Mouse (Mus musculus) E14TG2a.4 (cell line): Measurements from ENCODE around the gene Rex1bd.

Source experiments
- H3K27me3 ChIP-seq: 2 replicates; pipeline ENCODE4 v1.6.1; 2014; ENCODE audit warnings: low read length, control low read depth; ENCODE audit not compliant: insufficient read depth
- H3K36me3 ChIP-seq: 2 replicates; pipeline ENCODE4 v1.6.1; 2014; ENCODE audit warnings: low read length, control low read depth; ENCODE audit not compliant: insufficient read depth
- H3K4me1 ChIP-seq: replicated peaks from 2 replicates; pipeline ENCODE4 v1.6.1; 2014; ENCODE audit warnings: low read depth, low read length, control low read depth
- H3K4me3 ChIP-seq: replicated peaks from 2 replicates; pipeline ENCODE4 v1.5.1; 2014; ENCODE audit warnings: mild to moderate bottlenecking, low read length
- H3K9me3 ChIP-seq: 2 replicates; pipeline ENCODE4 v1.6.1; 2014; ENCODE audit warnings: low read length, control low read depth
- CTCF ChIP-seq: conservative IDR thresholded peaks from 2 replicates; pipeline ENCODE4 v1.5.1; 2014; ENCODE audit warnings: low read length
- NANOG ChIP-seq: IDR thresholded peaks from 2 replicates; pipeline ENCODE4 v1.6.1; 2014; ENCODE audit warnings: borderline replicate concordance, low read length, mixed read lengths
- POU5F1 ChIP-seq: IDR thresholded peaks from 2 replicates; pipeline ENCODE4 v1.6.1; 2014; ENCODE audit warnings: low read length, borderline replicate concordance

Rex1bd gene

DNA sequence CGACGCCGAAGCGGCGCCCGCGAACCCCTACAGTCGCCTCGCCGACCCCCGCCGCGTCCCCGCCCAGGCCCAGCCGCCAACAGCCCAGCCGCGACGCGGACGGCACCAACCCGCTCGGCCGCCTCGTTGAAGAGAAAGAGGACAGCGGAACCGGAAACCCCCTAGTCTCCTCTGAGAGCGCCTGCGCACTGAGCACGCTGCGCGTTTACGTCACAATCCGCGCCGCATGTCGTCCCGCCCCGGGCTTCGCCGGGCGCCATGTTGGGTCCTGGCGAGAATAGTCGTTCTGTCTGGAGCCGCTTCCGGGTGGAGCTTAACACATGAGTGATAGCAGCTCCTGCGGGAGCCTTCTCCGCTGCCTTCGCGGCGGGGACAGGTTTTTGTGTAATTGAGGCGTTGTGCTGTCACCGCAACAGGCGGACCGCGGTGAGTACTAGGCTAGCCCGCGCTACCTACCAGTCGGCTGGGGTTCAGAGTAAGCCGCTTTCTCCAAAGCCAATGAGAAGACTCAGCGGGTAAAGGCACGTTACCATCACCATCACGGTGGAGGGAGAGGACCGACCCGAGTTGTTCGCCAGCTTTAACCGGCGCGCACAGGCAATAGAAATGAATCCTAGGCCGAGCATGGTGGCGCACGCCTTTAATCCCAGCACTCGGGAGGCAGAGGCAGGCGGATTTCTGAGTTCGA is 3.8 kb upstream of the Rex1bd start, which contains the start of gene Uba52:
Uba52 (minus strand) TSS at position 574 of the 688 bp plus-strand sequence.
- Histone ChIP-seq H3K4me3 (peak within 1 kb of the TSS; percentile 97), H3K36me3 (peaks cover 68% of the 10 kb centered on the region), H3K27me3 (no peaks in the 10 kb centered on the region), H3K4me1 (peaks cover 71% of the 10 kb centered on the region), H3K9me3 (no peaks in the 10 kb centered on the region)
- TF ChIP-seq POU5F1 (no peak), CTCF (no peak), NANOG (no peak)

DNA sequence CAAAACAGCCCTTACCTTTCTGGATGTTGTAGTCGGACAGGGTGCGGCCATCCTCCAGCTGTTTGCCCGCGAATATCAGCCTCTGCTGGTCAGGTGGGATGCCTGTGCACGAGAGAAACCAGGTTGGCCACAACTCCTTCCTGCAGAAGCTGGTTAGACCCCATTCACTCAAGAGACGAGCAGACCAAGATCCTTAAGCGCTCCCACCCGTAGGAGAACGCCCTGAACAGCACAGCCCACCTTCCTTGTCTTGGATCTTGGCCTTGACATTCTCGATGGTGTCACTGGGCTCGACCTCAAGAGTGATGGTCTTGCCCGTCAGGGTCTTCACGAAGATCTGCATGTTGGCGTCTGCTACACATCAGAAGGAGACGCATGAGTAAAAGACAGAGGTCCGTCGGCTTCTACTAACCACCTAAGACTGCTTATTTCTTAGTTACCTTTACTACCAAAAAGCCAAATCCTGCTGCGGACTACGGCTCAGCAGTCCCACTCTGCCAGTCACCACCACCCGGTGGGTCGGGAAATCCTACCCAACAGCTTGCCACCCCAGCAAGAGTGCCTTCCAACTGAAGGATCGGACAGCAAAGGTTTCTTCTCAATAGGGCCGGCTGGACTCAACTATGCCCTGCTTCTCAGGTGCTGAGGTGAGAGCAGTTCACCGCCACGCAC is 2.9 kb upstream of the Rex1bd start:
- Histone ChIP-seq H3K36me3 (peaks cover 68% of the 10 kb centered on the region), H3K27me3 (peaks cover 2% of the 10 kb centered on the region), H3K4me3 (peak overlapping the region; percentile 97), H3K4me1 (peaks cover 72% of the 10 kb centered on the region), H3K9me3 (no peaks in the 10 kb centered on the region)
- TF ChIP-seq CTCF, result no peak
- no peak for TF ChIP-seq POU5F1
- no peak for TF ChIP-seq NANOG

DNA sequence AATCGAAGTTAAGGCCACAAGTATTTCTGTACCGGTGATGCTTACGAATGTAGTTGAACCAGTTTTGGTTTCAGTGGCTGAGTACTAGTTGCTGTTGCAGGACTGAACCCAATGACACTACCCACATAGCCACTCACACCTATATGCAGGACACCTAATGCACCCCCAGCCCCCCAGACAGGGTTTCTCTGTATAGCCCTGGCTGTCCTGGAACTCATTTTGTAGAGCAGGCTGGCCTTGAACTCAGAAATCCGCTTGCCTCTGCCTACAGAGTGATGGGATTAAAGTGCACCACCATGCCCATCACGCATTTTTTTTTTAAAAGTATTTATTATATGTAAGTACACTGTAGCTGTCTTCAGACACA is 458 bp upstream of the Rex1bd start:
- Histone ChIP-seq H3K4me1 (peaks cover 70% of the 10 kb centered on the region), H3K36me3 (peaks cover 54% of the 10 kb centered on the region), H3K4me3 (peak overlapping the region; percentile 85), H3K9me3 (no peaks in the 10 kb centered on the region), H3K27me3 (peaks cover 23% of the 10 kb centered on the region)
- TF ChIP-seq CTCF (no peak), POU5F1 (no peak), NANOG (no peak)

DNA sequence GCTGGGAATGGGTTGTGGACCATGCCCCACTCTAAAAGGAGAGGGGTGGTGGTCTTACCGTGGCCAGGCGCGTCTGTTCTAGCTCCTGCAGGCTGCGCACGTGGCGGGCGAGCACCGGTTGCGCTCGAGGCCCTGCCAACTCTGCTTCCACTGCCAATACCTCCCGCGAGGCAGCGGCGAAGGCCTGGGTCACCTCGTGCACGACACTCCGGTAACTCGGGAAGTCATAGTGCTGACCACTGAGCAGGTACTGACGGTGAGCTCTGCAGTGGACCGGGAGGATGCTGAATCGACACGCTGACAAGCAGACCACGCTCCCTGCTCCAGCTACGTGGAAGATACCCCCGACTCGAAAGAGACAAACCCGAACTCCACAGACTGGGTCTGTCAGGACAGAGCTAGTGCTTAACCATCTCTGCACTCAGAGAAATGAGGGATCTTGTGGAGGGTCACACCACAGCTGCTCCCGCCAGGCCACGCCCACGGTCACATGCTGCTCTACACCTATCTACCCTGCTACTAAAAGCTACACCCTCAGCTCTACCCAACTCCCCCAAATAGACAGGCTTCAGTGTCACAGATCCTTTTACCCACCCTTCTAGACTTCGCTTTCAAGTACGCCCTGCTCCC is 739 bp downstream of the Rex1bd start:
- no peak for TF ChIP-seq NANOG
- no peak for TF ChIP-seq POU5F1
- H3K4me1 ChIP-seq, result peaks cover 73% of the 10 kb centered on the region
- H3K36me3 ChIP-seq, result peaks cover 48% of the 10 kb centered on the region
- H3K9me3 ChIP-seq, result no peaks in the 10 kb centered on the region
- H3K27me3 ChIP-seq, result peaks cover 35% of the 10 kb centered on the region
- H3K4me3 ChIP-seq, result peak overlapping the region; percentile 85

DNA sequence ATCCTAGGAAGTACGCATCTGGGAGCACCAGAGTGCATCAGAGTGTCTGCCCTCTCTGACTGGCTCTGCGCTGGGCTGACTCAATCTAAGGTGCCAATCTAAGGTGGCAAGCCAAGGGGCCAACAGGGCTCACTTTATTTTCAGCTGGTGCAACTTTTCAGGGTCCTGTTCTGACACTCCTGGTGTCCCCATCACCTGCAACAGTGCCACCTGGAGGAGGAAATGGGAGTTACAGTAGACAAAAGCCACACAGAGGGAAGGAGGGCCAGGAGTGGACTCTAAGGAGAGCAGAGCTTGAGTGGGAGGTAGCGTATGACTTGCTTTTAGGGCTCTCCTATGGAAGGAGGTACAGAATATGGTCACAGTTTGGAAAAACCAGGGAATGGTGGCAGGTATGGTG is 1.7 kb downstream of the Rex1bd start:
- no peaks in the 10 kb centered on the region for H3K9me3 ChIP-seq
- H3K36me3 ChIP-seq, result peaks cover 48% of the 10 kb centered on the region
- TF ChIP-seq NANOG (no peak), POU5F1 (no peak), CTCF (peak; percentile 90)
- peaks cover 80% of the 10 kb centered on the region for H3K4me1 ChIP-seq
- peak overlapping the region; percentile 85; the same call in 1 of the 2 replicates for H3K4me3 ChIP-seq
- peaks cover 45% of the 10 kb centered on the region for H3K27me3 ChIP-seq

DNA sequence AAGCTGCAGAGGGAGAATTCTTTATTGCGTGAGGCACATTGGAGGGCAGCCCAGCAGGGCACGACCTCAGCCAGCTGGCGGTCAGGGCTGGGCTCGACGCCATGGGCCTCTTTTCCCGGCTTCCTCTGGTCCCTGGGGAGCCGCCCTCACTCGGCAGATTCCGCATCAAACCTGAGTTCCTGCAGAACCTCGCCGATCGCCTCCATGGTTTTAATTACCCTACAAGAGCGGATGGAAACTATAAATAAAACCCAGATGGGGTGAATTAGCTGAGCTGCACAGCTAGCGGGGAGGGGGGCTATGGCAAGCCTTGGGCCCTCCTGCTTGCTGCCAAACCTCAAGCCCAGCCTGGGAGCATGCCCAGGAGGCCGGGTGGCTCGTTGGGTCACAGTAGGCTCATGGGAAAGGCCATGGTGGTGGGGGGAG is 2.2 kb downstream of the Rex1bd start:
- no peaks in the 10 kb centered on the region for H3K9me3 ChIP-seq
- H3K4me1 ChIP-seq, result peaks cover 80% of the 10 kb centered on the region
- no peak overlapping the region for H3K4me3 ChIP-seq
- TF ChIP-seq CTCF (no peak), NANOG (no peak), POU5F1 (no peak)
- H3K27me3 ChIP-seq, result peaks cover 50% of the 10 kb centered on the region
- H3K36me3 ChIP-seq, result peaks cover 44% of the 10 kb centered on the region

DNA sequence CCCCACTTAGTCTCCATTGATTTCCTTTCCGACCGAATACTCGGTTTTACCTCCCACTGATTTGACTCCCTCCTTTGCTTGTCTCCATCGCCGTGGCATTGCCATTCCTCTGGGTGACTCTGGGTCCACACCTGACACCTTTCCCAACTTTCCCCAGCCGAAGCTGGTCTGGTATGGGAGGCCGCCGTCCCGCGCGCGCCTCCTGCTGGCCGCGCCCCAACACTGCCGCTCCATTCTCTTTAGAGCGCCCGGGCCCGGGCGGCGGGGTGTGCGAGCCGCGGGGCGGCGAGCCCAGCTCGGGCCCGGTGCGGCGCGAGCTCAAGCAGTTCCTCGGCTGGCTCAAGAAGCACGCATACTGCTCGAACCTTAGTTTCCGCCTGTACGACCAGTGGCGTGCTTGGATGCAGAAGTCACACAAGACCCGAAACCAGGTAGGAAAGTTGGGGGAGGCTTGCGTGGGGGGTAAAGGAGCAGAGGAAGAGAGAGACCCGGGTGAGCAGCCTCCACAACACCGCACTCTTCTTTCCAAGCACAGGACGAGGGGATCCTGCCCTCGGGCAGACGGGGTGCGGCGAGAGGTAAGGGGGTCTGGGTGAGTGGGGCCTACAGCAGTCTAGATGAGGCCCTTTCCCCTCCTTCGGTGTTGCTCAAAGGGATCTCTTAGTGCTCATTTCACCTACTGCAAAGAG is 3.3 kb downstream of the Rex1bd start:
- no peaks in the 10 kb centered on the region for H3K9me3 ChIP-seq
- peaks cover 61% of the 10 kb centered on the region for H3K27me3 ChIP-seq
- peaks cover 78% of the 10 kb centered on the region for H3K4me1 ChIP-seq
- peaks cover 33% of the 10 kb centered on the region for H3K36me3 ChIP-seq
- peak overlapping the region; percentile 48 for H3K4me3 ChIP-seq
- no peak for TF ChIP-seq POU5F1
- no peak for TF ChIP-seq NANOG
- no peak for TF ChIP-seq CTCF

DNA sequence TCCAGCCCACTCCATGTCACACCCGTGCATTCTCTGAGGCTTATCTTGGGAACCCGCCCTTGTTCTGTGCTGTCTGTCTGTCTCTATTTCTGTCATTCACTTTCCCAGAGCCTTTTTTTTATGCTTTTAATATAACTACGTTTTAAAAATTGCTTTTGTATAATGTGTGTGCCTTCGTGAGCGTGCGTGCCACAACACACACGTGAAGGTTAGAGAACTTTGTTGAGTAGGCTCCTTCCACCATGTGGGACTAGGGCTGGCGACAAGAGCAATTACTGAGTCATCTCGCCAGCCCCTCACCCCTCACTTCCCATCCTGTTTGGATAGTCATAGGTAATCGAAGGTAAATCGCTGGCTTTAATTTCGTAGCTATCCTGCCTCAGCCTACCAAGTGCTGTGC is 4.0 kb downstream of the Rex1bd start:
- H3K4me1 ChIP-seq, result peaks cover 72% of the 10 kb centered on the region
- H3K4me3 ChIP-seq, result peak overlapping the region; percentile 50
- no peaks in the 10 kb centered on the region for H3K9me3 ChIP-seq
- H3K36me3 ChIP-seq, result peaks cover 26% of the 10 kb centered on the region
- TF ChIP-seq CTCF (no peak), POU5F1 (no peak), NANOG (no peak)
- peaks cover 68% of the 10 kb centered on the region for H3K27me3 ChIP-seq
